Mouse (Mus musculus): ENCODE results near the gene Amelx.

- TF ChIP-seq POLR2A (IDR thresholded peaks at IDR 0.05; ENCODE audit: borderline replicate concordance, insufficient read depth, low read length) (no peak), CTCF (IDR thresholded peaks at IDR 0.05; ENCODE audit: borderline replicate concordance, insufficient read depth, low read depth, low read length) (no peak)
These were observed 47.2 kb downstream of the Amelx start for GRCm38 (mm10) chrX:169139758-169140157.
